Mouse (Mus musculus) NIH3T3 (cell line): ENCODE measurements around the gene Hist2h3c1.
"Not testable (repeated sequence)": the region's sequence is repeated elsewhere in the genome, so short reads cannot be mapped to it uniquely, and the experiment has no call there.

Source experiments
- DNase-seq: peaks from one replicate; pipeline ENCODE4 v3.0.0-alpha.2; 2012; ENCODE audit warnings: low read depth

Gene Hist2h3c1

GRCm38 (mm10) chr3:96289201-96289600 lies 42.7 kb downstream of the Hist2h3c1 start:
- DNase-seq, result no peak

GRCm38 (mm10) chr3:96290727-96291126 lies 44.2 kb downstream of the Hist2h3c1 start:
- not testable (repeated sequence) for DNase-seq

- no peak for DNase-seq
Observed at GRCm38 (mm10) chr3:96292641-96293040, 46.2 kb downstream of the Hist2h3c1 start.

GRCm38 (mm10) chr3:96293368-96293767 lies 46.9 kb downstream of the Hist2h3c1 start:
- no peak for DNase-seq

GRCm38 (mm10) chr3:96293787-96294186 lies 47.3 kb downstream of the Hist2h3c1 start, which contains the start of gene Fcgr1:
Gene Fcgr1 (minus strand): TSS chr3:96293969.
- DNase-seq, result no peak
